Mouse (Mus musculus): ENCODE measurements around the gene Sema5b. TPM values are rescaled to one million over a fixed set of nuclear protein-coding genes. Genes with fewer than 3 reads are reported as not detected.

Gene Sema5b
- not detected for polyA plus RNA-seq (2017; shearing (Covaris generic))

DNA sequence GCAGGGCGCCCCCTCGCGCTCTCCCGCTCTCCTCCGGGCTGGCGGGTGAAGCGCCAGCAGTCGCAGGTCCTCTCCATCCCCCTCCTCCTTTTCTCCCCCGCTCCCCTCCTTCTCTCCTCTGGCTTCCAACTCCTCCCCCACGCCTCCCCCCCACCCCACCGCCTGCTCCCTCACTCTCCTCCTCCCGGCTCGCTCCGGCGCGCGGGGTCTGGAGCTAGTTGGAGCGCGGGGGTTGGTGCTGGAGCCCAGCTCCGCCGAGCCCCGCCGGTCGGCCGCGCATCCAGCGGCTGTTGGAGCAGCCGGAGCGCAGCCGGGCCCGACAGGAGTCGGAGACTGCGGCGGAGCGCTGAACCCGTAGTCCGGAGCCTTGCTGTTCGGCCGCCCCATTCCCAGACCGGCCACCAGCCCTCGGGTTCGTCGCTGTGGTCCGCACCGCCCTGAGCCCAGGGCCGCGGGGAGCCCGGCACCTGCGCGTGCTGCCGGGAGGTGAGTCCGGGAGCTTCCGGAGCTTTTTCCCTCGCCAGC lies at the start of gene Sema5b:
Gene Sema5b, plus strand, starts transcription at position 29 of the 525 bp plus-strand sequence.

Other genes starting within 250 kb of the Sema5b start
- 36.4 TPM for gene Sec22a, start 177.2 kb upstream of the Sema5b start, polyA plus RNA-seq (2017; shearing (Covaris generic))
- 0.53 TPM for gene Pdia5, start 50.3 kb upstream of the Sema5b start, polyA plus RNA-seq (2017; shearing (Covaris generic))
- gene Dirc2, start 228.2 kb downstream of the Sema5b start, polyA plus RNA-seq (2017; shearing (Covaris generic)), result 1.5 TPM
- gene Hspbap1, start 229.2 kb downstream of the Sema5b start, polyA plus RNA-seq (2017; shearing (Covaris generic)), result 32.1 TPM